Mouse (Mus musculus): ENCODE measurements around the gene Usp20. TPM values are rescaled to one million over a fixed set of nuclear protein-coding genes. Genes with fewer than 3 reads are reported as not detected.
A peak's percentile ranks its signal among the peaks of the same experiment; 100 is the strongest.

Usp20 gene
- polyA plus RNA-seq, 1 experiment from 2014 or later = 47.9 TPM

DNA sequence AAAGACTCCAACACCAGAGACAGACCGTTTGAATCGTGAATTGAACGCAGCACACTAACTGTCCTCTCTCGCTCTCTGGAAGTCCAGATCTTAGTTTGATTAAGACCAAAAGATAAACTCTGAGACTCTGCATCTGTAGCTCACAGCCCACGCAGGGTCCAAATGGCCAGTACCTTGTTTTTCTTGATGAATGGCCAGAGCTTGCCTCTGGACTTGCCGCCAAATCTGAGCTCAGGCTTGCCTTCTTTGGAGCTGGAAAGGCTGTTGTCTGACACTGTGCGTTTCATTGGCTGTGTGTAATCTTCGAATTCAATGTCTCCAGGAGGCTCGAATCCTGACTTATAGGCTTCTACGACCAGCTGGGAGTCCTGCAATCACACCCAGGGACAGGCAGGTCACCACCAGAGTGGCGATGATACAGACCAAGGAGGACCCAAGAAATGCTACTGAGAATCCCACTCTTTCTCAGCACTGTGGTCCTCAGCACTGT is 71.8 kb downstream of the Usp20 start:
- Histone ChIP-seq H3K4me1 (replicated peaks) (no peaks in the 10 kb centered on the region), H3K36me3 (peaks cover 52% of the 10 kb centered on the region), H3K9me3 (no peaks in the 10 kb centered on the region), H3K27me3 (no peaks in the 10 kb centered on the region), H3K9ac (replicated peaks) (no peak overlapping the region), H3K27ac (no peak overlapping the region), H3K4me3 (replicated peaks) (no peak overlapping the region), H3K4me2 (replicated peaks) (no peak overlapping the region)
- no peak for ATAC-seq
- WGBS = 92% methylated on average over 11 of the region's 11 CpGs

DNA sequence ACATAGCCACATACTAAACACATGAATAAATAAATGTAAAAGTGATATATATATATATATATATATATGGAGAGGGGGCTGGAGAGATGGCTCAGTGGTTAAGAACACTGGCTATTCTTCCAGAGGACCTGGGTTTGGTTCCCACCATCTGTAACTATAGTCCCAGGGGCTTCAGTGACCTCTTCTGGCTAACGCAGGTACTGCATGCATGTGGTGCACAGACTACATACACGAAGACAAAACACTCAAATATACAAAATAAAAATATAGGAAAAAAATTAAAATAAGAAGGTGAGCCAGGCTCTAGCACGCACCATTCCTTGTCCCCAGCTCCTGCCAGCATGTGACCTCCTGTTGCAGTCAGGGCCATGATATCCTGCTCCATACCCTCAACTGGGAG is 74.0 kb downstream of the Usp20 start:
- Histone ChIP-seq H3K27me3 (no peaks in the 10 kb centered on the region), H3K36me3 (peaks cover 52% of the 10 kb centered on the region), H3K9me3 (no peaks in the 10 kb centered on the region), H3K27ac (no peak overlapping the region), H3K4me2 (replicated peaks) (no peak overlapping the region), H3K4me1 (replicated peaks) (no peaks in the 10 kb centered on the region), H3K4me3 (replicated peaks) (no peak overlapping the region), H3K9ac (replicated peaks) (no peak overlapping the region)
- ATAC-seq = no peak
- 99% methylated on average over 3 of the region's 3 CpGs for WGBS

DNA sequence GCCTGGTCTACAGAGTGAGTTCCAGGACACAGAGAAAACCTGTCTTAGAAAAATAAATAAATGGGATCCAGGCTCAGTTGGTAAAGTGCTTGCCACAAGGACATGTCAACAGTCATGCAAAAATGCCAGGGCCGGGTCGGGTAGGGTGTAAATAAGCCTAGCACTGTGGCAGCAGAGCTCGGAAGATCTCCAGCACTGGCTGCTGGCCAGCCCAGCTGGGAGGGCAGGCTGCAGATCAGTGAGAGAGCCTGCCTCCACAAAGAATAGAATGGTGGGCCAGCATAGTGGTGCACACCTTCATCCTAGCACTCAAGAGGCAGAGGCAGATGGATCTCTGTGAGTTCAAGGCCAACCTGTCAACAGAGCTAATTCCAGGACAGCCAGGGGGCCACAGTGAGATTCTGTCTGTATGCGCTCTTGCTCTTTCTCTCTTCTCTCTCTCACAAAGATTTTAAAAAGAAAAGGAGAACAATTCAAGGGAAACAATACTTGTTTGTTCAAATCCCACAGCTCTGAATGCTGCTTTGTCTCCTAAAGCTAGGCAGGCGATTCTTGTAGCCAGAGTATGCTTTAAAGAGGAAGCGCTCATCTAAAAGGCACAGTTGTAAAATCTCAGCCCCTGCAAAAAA is 75.6 kb downstream of the Usp20 start:
- Histone ChIP-seq H3K36me3 (peaks cover 40% of the 10 kb centered on the region), H3K27me3 (no peaks in the 10 kb centered on the region), H3K4me1 (replicated peaks) (no peaks in the 10 kb centered on the region), H3K4me2 (replicated peaks) (no peak overlapping the region), H3K9ac (replicated peaks) (no peak overlapping the region), H3K9me3 (no peaks in the 10 kb centered on the region), H3K27ac (no peak overlapping the region), H3K4me3 (replicated peaks) (no peak overlapping the region)
- no peak for ATAC-seq
- WGBS = 67% methylated on average over 6 of the region's 6 CpGs

DNA sequence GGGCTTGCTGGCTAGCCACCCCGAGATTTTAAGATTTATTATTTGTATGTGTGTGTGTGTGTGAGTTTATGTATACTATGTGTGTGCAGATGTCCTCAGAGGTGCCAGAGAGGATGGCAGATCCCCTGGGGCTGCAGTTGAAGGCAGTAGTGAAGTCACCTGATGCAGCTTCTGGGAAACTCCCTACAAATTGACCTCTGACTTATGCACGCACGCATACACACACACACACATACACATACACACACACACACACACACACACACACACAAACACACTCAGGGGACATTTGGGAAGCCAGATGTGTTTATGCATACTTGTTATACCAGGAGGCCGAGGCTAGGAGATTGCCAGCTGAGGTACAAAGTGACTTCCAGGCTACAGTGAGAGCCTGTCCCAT is 76.4 kb downstream of the Usp20 start:
- no peak overlapping the region for H3K27ac ChIP-seq
- H3K4me1 ChIP-seq (replicated peaks) = no peaks in the 10 kb centered on the region
- ATAC-seq = no peak
- H3K9ac ChIP-seq (replicated peaks) = no peak overlapping the region
- no peak overlapping the region for H3K4me2 ChIP-seq (replicated peaks)
- WGBS = 95% methylated on average over 4 of the region's 4 CpGs
- H3K4me3 ChIP-seq (replicated peaks) = no peak overlapping the region
- no peaks in the 10 kb centered on the region for H3K9me3 ChIP-seq
- H3K36me3 ChIP-seq = peaks cover 33% of the 10 kb centered on the region
- H3K27me3 ChIP-seq = no peaks in the 10 kb centered on the region

DNA sequence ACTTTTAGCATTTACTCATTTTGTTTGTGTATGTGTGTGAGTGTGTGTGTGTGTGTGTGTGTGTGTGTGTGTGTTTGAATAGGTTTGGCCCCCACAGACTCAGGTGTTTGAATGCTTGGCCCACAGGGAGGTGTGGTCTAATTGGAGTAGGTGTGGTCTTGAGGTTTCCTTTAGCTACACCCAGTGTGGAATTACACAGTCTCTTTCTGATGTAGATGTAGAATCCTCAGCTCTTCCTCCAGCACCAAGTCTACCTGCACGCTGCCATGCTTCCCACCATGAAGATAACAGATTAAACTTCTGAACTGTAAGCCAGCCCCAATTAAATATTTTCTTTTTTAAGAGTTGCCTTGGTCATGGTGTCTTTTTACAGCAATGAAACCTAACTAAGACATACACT is 78.2 kb downstream of the Usp20 start:
- WGBS = 93% methylated on average over 1 of the region's 1 CpGs
- no peak overlapping the region for H3K4me2 ChIP-seq (replicated peaks)
- H3K9me3 ChIP-seq = no peaks in the 10 kb centered on the region

DNA sequence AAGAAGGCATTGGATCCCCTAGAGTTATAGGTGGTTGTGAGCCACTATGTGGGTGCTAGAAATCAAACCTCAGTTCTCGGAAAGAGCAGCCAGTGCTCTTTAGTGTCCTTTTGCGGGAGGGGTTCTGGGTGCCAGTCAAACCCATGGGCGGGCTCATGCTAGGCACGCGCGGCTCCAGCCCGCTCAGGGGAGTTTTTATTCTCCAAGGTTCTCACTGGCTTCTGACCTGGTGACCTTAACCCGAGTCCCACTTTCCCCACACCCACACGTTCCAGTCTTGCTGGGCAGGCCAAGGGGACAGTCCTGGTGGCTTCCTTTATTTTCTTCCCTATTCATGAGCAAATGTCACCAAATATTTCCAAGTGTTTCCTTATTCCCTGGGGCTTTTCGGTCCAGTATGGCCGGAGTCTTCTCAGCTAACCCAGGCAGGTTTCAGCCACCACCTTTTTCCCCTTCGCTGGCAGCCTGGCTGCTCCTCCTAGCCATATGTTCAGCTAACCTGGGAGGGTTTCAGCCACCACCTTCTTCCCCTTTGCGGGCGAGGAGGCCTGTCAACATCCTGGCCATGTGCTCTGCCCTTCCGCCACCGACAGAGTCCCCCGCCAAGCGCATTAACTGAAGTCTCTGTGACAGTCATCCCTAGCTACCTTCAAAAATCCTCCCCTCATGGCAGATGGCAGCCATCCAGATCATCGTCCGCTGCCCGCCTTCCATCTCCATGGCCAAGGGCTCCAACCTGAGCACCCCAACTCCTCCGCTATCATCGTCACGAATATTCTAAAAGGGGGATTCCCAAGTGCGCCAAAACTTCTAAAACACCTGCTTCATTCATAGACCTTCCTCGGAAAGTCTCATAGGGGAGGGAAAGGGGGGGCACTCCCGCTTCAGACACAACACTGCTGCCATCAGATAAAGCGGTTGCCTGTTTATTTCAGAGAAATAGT is 79.0 kb downstream of the Usp20 start:
- no peak overlapping the region for H3K4me3 ChIP-seq (replicated peaks)
- no peak overlapping the region for H3K27ac ChIP-seq
- WGBS = 88% methylated on average over 28 of the region's 28 CpGs
- ATAC-seq = no peak
- no peak overlapping the region for H3K9ac ChIP-seq (replicated peaks)
- H3K36me3 ChIP-seq = peaks cover 13% of the 10 kb centered on the region
- H3K9me3 ChIP-seq = no peaks in the 10 kb centered on the region
- no peaks in the 10 kb centered on the region for H3K27me3 ChIP-seq
- H3K4me1 ChIP-seq (replicated peaks) = no peaks in the 10 kb centered on the region
- no peak overlapping the region for H3K4me2 ChIP-seq (replicated peaks)

More for the DNA sequence above, 78.2 kb downstream of the Usp20 start:
- Histone ChIP-seq H3K4me3 (replicated peaks) (no peak overlapping the region), H3K36me3 (peaks cover 21% of the 10 kb centered on the region), H3K27ac (no peak overlapping the region), H3K9ac (replicated peaks) (no peak overlapping the region), H3K27me3 (no peaks in the 10 kb centered on the region), H3K4me1 (replicated peaks) (no peaks in the 10 kb centered on the region)
- ATAC-seq = no peak

DNA sequence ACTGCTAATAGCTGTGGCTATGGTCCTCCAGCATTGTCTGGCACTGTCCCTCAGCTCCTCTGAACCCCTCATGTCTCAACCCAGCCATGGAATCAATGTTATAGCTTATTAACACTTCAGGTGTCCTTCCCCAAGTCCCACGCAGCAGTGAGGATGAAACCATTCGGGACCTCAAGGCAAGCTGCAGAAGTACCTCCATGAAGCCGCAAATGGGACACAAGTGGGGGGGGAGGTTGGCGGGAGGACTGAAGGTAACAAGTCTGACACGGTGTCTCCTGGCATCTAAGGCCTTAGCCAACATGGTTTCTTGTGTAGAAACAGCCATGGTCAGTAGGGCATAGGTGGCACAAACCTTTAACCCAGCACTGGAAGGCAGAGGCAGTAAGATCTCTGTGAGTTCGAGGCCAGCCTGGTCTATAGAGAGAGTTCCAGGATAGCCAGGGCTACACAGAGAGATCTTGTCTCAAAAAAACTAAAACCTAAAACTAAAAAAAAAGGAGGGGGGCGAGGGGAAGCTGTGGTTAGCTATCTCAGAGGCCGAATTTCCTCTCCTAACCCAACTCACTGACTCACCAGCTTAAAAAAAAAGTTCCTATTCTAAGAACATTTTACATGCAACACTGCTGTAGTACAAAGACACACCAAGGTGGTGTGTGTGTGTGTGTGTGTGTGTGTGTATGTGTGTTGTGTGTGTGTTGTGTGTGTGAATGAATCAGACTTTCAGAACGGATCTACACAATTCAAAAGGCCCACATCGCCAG is 80.0 kb downstream of the Usp20 start:
- no peak overlapping the region for H3K9ac ChIP-seq (replicated peaks)
- 93% methylated on average over 10 of the region's 10 CpGs for WGBS
- H3K4me3 ChIP-seq (replicated peaks) = no peak overlapping the region
- peaks cover 3% of the 10 kb centered on the region; the same call in 1 of the 2 replicates for H3K4me1 ChIP-seq (replicated peaks)
- H3K27me3 ChIP-seq = no peaks in the 10 kb centered on the region
- H3K36me3 ChIP-seq = 0 out of 2 replicates have a peak, but pooled peaks cover 4% of the 10 kb centered on the region
- no peak for ATAC-seq
- no peaks in the 10 kb centered on the region for H3K9me3 ChIP-seq
- H3K4me2 ChIP-seq (replicated peaks) = no peak overlapping the region
- no peak overlapping the region for H3K27ac ChIP-seq

DNA sequence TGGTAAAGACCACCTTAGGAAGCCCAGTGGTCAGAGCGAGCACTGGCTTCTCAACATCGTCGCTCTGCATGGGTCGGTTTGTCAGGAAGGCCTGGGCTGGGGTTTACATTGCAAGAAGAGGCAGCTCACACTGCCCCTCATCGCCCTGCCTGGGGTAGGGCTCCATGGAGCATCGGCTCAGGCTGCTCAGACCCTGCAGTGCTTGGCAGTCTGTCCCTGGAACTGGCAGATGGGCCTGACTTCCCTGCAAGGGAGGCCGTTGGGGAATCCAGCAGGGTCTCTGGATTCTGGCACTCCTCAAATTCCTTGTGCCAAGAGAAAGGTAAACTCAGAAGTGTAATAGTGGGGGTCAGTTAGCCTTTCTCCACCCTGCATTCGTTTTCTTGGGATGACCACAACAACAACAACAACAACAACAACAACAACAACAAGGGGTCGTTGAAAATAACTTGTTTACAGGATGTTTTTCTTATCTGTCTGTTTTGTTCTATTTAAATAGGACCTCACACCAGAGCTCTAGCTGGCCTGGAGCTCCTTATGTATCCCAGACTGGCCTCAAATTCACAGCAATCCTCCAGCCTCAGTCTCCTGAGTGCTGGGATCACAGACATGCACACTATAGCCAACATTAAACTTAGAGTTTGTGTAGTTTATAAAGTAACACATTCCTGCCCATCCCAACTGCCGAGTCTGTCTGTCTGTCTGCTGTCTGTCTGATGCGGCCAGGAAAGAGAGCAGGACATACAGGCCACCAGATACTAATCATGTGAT is 84.1 kb downstream of the Usp20 start:
- no peak for ATAC-seq
- 88% methylated on average over 11 of the region's 11 CpGs for WGBS
- Histone ChIP-seq H3K9ac (replicated peaks) (no peak overlapping the region; the same call in 1 of the 2 replicates), H3K9me3 (no peaks in the 10 kb centered on the region), H3K4me1 (replicated peaks) (peaks cover 19% of the 10 kb centered on the region), H3K36me3 (no peaks in the 10 kb centered on the region), H3K4me3 (replicated peaks) (no peak overlapping the region), H3K4me2 (replicated peaks) (no peak overlapping the region), H3K27me3 (no peaks in the 10 kb centered on the region), H3K27ac (no peak overlapping the region)

DNA sequence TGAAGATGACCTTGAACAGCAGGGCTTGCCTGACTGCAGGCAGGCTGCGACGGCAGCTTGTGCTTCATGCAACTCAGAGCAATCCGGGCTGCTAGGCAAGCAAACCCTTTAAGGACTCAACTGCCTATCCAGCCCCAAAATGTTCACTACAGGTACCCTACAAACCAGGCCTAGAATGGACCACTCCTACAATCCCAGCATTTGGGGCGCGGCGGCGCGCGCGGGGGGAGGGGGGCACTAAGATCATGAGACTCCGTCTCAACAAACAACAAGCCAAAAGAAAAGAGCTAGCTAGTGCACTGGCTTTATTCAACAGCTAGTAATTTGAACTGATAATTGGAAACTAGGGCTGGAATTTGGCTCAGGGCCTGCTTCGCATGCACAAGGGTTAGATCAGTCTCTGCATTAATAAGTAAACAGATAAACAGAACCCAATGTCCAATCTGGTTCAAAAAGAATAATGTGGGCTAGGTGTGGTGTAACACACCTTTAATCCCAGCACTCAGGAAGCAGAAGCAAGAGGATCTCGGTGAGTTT is 85.0 kb downstream of the Usp20 start:
- 82% methylated on average over 13 of the region's 13 CpGs for WGBS
- Histone ChIP-seq H3K9ac (replicated peaks) (no peak overlapping the region), H3K27ac (no peak overlapping the region), H3K4me1 (replicated peaks) (peaks cover 19% of the 10 kb centered on the region), H3K27me3 (no peaks in the 10 kb centered on the region), H3K4me2 (replicated peaks) (no peak overlapping the region), H3K36me3 (no peaks in the 10 kb centered on the region), H3K4me3 (replicated peaks) (no peak overlapping the region), H3K9me3 (peaks cover under 1% of the 10 kb centered on the region; the same call in 1 of the 2 replicates)
- no peak for ATAC-seq

DNA sequence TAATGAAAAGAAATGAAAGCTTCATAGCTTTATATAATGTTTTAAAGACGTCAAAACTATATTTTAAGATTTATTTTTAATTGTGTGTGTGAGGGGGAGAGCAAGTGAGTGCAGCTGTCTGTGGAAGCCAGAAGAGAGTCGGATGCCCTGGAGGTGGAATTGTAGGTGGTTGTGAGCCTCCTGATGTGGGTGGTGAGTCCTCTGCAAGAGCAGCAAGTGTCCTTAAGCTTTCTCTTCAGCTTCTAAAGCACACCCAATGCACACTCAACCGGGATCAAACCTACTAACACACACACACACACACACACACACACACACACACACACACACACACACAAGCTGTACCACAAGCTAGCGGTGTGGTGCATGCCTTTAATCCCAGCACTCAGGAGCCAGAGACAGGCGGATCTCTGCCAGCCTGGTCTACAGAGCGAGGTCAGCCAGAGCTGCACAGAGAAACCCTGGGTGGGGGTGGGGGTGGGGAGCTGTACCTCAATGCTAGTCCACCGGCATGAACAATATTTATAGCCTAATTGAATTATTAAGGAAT is 85.7 kb downstream of the Usp20 start:
- H3K4me3 ChIP-seq (replicated peaks) = no peak overlapping the region
- H3K27ac ChIP-seq = peak overlapping the region; percentile 70
- no peak overlapping the region for H3K4me2 ChIP-seq (replicated peaks)
- peaks cover 6% of the 10 kb centered on the region; the same call in 1 of the 2 replicates for H3K9me3 ChIP-seq
- no peak for ATAC-seq
- H3K4me1 ChIP-seq (replicated peaks) = peaks cover 19% of the 10 kb centered on the region
- H3K9ac ChIP-seq (replicated peaks) = no peak overlapping the region
- H3K36me3 ChIP-seq = peaks cover 6% of the 10 kb centered on the region
- 45% methylated on average over 7 of the region's 7 CpGs for WGBS
- no peaks in the 10 kb centered on the region for H3K27me3 ChIP-seq

Data from midbrain, embryonic 13.5 days (tissue).